Mouse (Mus musculus): ENCODE results near the gene Has3.

The Has3 gene

DNA sequence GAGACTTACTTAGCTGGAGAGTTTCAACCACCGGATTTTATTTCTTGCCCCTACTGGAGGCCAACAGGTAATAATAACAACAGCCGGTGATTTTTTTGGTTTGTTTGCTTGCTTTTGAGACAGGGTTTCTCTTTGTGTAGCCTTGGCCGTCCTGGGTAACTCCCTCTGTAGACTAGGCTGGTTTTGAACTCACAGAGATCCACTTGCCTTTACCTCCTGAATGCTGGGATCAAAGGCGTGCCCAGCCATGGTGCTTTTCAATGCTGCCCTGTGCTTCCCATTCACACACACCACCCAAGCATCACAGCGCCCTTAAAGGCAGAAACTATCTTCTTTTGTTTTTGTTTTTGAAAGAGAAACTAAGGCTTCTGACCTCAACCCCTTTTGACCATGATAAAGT is 59.9 kb downstream of the Has3 start:
- DNase-seq (ENCODE audit: low read depth, low spot score), result no peak

DNA sequence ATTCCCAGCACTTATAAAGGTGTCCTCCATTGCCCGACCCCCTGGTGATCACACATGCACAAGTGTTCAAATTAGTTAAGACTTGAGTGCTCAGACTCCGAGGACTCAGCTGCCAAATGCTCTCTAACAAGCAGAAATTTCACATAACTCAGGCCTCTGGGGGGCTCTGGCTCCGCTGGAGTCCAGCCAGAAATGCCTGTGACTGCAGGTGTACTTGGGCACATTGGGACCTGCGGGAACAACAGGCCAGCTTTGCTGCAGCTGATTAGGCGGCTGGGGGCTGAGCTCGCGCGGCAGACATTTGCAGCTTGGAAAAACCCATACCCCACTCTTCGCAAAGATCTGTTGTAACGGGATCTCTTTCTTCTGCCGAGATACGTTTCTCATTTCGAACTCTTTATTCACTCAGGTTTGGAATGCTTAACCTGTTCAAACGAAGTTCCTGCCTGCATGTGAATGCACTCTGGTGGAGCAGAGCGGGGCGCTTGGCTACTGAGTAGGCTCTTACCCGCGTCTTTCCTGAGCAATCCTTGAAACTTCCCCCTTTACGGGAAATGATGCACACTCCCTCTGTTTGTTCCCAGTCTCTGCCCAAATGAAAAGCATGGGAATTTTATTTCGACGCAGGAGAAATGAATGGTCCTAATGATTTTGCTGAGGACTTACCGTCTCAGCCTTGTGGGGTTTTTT is 62.5 kb downstream of the Has3 start:
- DNase-seq (ENCODE audit: low read depth, low spot score), result no peak

DNA sequence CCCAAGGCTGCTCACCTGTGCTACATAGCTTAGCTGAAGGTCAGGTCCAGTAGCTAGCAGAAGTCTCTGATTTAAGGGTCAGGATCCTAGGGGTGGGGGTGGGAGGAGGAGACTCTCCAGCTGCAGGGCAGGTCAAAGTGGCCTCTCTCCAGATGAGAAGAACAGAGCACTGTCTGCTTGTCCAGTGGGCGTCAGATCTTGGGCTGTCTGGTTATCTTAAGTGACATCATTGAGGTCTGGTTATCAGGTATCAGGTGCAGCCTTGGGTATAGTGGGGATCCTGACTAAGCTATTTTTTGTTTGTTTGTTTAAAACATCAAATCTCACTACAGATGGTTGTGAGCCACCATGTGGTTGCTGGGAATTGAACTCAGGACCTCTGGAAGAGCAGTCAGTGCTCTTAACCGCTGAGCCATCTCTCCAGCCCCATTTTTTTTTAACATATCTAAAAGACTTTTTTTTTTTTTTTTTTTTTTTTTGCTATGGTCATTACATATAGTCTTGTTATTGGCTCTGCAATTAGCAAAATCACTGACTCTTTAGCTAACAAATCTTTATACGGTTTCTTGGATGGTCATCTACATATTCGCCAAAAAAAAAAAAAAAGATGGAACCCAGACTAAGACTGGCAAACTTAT is 63.6 kb downstream of the Has3 start:
- no peak for DNase-seq (ENCODE audit: low read depth, low spot score)

Data from retina, adult 2 months (tissue).